Mouse (Mus musculus): Measurements from ENCODE around the gene Mrtfb.

- no peak for TF ChIP-seq CTCF (IDR thresholded peaks at IDR 0.05; ENCODE audit: borderline replicate concordance, insufficient read depth, low read depth, low read length)
- TF ChIP-seq POLR2A (IDR thresholded peaks at IDR 0.05; ENCODE audit: borderline replicate concordance, insufficient read depth, low read length): no peak
These were observed 55.1 kb downstream of the Mrtfb start for GRCm38 (mm10) chr16:13311374-13311773.
